Mouse (Mus musculus) heart, postnatal 10 days (tissue): ENCODE measurements around the gene Ppil3. TPM values are rescaled to one million over a fixed set of nuclear protein-coding genes. Genes with fewer than 3 reads are reported as not detected.

Source experiments
- DNase-seq, 2 experiments: peaks; one replicate each; pipeline ENCODE4 v3.0.0; 2021
- intact Hi-C: fragments of 180-260 bp; cut with DNase I; formaldehyde crosslinking; loops from one replicate; pipeline ENCODE4 v1.15.1; 2025
- total RNA-seq, 2 experiments: library from RNA; stranded (reverse); gene quantifications; 2 replicates each; pipeline ENCODE4 v1.2.3; 2021

Ppil3 gene
- total RNA-seq, result 10 to 100 TPM; 18.7 TPM

DNA sequence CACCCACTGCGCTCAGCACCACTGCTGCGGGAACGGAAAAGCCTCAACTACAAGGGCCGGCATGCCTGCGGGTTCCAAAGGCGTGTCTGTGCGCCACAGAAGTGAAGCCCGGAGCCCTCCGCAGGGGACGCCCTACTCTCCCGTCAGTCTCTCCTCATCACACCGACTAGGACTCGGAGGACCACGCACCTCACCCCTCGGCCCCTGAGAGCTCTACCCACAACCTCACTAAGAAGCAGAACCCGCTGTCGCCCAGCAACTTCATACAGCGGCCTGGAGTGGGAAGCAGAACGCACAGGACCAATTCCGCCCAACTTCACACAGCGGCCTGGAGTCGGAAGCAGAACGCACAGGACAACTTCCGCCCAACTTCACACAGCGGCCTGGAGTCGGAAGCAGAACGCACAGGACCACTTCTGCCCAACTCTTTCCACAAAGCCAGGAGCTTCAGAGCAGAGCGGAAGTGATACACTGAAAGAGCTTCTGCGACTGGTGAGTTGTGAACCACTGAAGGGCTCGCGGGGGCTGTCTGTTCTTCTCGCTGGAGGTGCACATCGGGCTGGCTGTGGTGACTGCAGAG is at the start of gene Ppil3, which contains the start of gene Nif3l1:
Gene Ppil3 (minus strand): TSS at position 344 of the 580 bp plus-strand sequence.
Gene Nif3l1 (plus strand): TSS at position 9 of the 580 bp plus-strand sequence.
- peak; percentile 91 to 92 for DNase-seq
- intact Hi-C loops, result no loop called here

DNA sequence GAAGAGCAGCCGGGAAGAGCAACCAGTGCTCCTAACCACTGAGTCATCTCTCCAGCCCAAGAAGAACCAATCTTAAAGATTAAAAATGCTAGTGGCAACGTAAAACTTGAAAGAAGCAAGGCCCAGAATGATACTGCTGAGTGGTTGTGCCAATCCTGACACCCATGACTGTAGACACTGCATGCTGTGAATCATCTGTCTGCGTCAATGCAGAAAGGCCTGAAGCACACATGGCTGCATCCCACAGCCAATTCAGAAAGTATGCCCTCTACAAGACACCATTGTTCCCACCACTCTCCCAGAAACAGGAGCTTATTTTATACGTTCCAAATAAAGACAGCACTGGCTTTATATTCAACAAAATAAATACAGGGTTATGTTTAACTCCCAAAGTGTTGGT is 37.4 kb upstream of the Ppil3 start:
- DNase-seq, result no peak
- intact Hi-C loops, result no loop called here

DNA sequence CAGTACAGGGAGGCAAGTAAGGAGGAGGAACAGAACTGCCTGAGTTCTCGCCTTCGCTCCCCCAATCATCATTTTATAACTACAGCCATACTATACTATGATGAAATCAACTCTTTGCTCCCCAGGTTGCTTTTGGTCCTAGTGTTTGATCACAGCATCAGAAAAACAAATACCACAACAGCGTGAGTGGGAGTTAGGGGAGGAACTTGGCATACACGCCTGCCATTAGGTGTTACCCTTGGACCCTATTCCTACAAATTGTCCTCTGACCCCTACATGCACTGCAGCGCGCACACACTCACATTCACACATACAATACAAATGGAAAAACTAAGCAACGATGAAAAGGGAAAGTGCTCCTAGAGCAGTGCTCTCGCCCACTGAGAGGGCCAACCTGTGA is 30.4 kb upstream of the Ppil3 start:
- intact Hi-C loops, result no loop called here

DNA sequence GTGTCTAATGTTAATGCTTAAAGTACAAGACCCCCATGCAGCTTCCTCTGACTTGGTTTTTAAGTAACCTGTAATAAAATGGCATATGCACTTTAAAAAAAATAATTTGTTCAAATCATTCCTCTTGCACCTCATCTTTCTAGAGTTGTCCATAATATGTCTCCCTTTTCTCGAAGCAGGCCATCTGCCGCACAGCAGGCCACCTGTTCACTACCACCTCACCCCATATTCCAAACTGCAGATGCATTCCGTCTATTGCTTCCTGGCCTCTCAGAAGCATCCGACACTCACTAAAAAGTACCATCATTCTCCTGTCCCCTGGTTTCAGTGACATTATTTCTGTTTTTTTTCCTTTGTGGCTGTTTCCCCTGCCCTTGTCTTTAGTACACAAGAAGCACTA is 20.3 kb upstream of the Ppil3 start:
- no peak for DNase-seq
- intact Hi-C loops, result no loop called here

More for the DNA sequence above, 30.4 kb upstream of the Ppil3 start:
- no peak for DNase-seq

DNA sequence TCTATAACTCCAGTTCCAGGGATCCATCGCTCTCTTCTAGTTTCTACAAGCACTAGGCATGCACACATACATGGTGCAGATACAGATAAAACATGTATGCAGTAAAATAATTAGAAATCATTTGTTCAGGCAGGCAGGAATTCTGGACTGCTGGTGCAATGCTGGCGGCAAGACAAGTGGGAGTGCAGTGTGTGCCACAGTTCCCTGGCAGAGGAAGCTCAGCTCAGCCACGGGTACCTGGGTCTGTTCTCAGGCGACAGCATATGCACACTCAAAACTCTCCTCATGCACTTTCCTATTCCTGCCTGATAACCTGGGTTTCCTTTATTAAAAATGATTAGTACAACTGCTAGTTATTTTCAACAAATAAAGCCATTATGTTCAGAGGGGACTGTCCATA is 19.8 kb upstream of the Ppil3 start:
- intact Hi-C loops, result no loop called here
- no peak for DNase-seq

DNA sequence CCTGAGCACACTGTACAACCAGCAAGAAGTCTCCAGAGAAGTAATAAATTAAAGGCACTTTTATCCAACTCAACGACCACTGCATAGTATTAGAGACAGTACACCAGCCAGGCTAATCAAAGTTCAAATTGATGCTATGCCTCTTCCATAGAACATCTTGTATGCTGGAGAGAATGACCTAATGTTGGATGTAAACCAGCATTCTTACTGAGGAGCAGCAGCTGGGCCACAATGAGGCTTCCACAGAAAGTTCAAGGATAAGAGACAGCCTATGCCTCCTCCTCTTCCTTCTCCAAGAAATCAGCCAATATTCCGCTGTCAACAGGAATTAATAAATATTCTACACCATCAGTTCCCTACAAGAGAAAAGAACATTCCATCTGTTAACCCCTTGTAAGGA is 18.6 kb upstream of the Ppil3 start:
- intact Hi-C loops, result no loop called here
- DNase-seq, result peak in 1 of 2 experiments; percentile 23

DNA sequence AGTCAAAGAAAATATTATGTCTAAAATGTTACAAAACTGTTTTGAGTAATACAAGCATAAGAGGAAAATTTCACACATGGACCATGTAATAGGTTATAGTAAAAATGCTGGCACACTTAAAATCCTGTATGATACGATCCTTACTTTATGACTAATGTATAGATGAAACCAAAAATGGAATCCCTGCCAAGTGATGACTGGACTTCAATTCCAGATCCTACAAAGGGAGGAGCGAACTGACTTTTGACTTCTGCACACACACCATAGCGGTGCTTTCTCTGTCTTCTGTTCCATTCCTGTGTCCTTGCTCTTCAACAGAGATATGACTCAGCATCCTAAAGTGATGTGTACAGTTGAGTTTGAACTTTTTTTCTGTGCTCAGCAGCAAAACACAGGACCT is 15.3 kb upstream of the Ppil3 start:
- no peak for DNase-seq
- intact Hi-C loops, result no loop called here

DNA sequence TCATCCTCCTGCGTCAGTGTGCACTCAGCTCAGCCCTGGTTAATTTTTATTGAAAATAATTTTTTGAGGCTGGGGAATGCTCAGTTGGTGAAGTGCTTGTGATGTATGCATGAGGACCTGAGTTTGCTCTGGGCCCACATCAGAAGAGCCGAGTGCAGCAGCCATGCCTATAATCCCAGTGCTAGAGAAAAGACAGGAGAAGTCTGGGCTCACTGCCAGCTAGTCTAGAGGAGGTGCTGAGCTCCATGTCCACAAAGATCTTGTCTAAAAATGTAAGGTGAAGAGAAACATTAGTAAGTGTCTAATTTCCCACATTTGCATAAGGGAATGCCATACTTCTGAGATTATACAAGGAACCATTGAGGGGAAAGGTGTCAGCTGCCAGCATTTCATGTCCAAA is 13.6 kb upstream of the Ppil3 start:
- intact Hi-C loops, result no loop called here
- DNase-seq, result peak in 1 of 2 experiments; percentile 15

DNA sequence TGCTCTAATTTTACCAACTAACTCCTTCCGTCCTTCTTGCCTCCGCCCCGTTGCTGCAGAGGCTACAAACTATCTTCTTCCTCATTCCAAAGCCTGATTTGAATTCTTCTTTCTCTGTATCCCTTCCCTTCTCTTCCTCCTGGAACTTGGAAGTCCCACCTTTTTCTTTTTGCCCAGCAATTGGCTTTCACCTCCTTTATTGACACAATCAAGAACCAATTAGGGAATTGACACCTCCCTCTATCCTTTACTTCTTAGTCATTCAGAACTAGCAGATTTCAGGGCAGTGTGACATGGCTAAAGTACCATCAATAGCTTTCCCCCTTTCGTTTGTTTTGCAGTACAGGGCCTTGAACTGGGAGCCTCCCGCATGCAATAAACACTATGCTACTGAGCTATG is 12.9 kb upstream of the Ppil3 start:
- intact Hi-C loops, result no loop called here
- DNase-seq, result no peak

DNA sequence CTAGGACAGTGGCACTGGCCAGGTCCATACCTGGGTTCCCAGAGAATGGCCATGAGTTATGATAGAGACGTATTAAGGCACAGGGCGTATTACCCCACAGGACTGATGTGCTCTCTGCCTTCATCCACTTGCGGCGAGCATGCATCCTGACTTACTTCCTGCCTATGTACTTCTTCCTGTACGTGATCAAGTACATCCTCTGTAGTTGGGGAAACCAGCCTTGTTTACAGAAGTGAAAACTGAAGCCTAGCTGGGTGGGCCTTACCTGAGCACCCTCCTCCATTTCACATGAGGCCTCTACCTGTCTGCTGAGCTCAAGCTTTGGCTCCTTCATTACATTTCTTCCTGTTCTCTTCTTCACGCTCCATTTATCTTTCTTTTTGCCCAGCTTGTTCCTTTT is 9.0 kb upstream of the Ppil3 start:
- intact Hi-C loops, result no loop called here

DNA sequence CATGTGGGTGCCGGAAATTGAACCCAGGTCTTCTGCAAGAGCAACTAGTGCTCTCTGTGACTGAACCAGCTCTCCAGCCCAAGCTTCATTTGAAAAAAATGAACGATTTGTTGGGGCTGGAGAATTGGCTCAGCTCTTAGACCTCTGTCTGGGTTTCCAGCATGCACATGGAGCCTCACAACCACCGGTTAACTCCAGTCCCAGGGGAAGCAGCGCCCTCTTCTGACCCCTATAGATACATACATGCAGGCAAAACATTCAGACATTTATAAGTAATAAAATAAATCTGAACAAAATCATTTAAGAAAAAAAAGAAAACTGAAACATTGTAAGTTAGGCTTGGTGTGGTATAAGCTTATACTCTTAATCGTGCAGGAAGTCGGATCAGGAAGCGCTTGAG is 3.1 kb upstream of the Ppil3 start:
- DNase-seq, result no peak
- intact Hi-C loops, result no loop called here

More for the DNA sequence above, 9.0 kb upstream of the Ppil3 start:
- no peak for DNase-seq

DNA sequence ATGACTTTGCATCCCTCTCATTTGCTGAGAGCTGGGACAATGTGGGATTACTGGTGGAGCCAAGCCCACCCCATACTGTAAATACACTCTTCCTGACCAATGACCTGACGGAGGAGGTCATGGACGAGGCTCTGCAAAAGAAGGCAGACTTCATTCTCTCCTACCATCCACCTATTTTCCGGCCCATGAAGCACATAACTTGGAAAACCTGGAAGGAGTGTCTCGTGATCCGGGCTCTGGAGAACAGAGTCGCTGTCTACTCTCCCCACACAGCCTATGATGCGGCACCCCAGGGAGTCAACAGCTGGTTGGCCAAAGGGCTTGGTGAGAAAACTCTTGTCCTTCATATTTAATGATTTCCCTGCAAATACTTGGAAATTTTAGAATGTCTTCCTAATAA is 2.5 kb upstream of the Ppil3 start:
- intact Hi-C loops, result no loop called here
- no peak for DNase-seq

DNA sequence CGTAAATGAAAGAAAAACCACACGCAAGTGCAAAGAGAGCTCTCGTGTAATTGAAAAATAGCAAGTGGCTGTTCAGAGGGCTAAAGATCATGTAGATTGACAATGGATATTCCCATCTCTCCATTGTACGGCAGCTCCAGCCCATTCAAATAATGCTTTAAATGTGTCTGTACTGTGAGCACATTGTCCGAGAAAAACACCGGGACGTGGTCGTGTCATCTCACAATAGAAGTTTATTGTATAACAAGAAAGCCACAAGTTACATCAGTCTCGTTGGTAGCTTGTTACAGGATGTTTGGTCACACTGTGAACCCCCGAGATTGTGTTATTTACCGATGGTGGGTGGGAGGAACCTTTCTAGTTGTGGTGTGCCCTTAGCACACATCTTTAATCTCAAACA is 575 bp upstream of the Ppil3 start:
- DNase-seq, result no peak
- intact Hi-C loops, result no loop called here

DNA sequence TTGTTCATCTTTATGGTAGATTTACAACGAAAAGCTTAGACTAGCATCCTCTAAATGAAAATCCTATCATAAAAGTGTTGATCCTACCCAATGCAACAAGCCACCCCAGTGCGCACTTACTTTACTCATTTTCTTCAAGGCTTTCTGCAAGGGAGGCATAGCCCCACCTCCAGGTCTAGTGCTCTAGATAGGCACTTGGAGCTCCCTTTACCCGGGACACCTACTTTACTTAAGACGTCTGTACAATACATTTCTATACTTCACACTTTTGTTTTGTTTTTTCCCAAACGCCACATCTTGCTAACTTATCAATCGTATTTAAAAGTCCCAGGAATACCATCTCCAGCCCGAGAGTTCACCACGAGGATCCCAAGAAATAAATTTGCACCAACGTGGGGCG is 595 bp downstream of the Ppil3 start:
- no peak for DNase-seq
- intact Hi-C loops, result no loop called here

DNA sequence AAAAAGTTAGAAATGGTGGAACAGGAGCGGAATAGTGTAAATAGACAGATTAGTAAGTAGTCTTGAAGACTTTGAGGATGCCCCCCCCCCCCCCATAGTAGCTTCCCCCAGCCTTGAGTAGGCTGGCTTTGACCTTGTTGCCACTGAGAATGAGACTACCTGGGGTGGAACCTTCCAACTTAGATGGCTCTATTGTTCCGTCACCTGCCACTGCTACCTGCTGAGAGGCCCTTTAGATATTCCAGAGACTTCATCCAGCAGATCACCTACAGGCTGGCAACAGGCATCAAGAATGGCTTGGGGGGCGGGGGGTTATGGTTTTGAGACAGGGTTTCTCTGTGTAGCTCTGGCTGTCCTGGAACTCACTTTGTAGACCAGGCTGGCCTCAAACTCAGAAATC is 20.7 kb downstream of the Ppil3 start:
- no peak for DNase-seq
- intact Hi-C loops, result no loop called here

DNA sequence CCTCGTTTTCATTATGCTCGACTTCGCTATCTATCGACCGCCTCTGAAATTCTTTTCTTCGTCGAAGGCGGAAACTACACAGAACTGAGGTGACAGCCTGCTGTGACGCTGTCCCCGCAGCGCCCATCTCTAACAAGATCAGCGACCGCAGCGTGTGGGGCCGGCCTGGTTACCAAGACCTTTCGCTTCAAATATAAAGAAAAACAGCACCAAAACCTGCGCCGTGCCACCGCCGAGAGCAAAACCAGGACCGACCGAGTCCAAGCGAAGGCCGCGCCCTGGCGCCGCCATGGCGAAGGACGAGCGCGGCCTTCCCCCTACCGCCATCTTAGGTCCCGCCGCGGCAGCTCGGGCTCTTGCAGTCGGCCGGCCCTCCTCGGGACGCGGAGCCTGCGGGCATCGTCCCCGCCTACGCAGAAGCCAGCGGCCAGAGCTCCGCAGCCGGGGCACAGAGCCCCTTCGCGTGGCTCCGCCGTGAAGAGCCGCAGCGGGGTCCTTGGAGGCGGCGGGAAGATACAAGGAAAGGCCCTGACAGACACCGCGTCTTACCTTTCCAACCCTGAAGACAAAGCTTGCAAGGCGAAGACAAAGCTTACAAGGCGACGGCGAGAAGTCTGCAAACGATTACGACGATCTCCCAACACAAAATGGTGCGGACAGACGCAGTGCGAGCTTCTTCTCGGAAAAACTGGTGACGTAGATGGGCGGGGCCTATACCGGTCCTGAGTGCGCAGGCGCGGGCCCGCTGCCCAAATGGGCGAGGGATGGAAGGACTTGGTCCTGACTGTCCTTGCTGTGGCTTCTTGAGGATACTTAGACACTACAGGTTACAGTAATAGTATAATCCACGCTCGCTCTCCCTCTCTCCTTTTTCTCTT is 21.7 kb downstream of the Ppil3 start, which contains the start of gene Clk1:
Gene Clk1 (minus strand): TSS at position 696 of the 878 bp plus-strand sequence.
- peak; percentile 100 for DNase-seq
- intact Hi-C loops, result no loop called here

DNA sequence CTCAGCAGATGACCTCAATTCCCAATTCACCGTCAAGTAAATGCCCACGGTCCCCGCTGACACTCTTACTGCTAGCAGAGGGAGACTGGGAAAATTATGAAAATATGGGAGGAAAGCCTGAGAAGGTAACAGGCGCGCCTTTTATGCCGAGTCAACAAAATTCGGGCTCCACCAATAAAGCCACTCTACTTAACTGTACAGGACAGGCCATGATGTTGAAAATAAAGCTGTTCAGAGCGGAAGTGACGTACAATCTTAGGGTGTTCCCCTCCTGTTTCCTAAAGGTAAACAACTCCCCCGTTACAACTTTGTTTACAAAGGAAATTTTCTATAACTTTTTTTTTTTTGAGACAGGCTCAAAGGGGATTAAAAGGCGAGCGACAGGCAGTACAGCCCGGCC is 22.4 kb downstream of the Ppil3 start:
- intact Hi-C loops, result no loop called here
- peak; percentile 58 to 65 for DNase-seq

DNA sequence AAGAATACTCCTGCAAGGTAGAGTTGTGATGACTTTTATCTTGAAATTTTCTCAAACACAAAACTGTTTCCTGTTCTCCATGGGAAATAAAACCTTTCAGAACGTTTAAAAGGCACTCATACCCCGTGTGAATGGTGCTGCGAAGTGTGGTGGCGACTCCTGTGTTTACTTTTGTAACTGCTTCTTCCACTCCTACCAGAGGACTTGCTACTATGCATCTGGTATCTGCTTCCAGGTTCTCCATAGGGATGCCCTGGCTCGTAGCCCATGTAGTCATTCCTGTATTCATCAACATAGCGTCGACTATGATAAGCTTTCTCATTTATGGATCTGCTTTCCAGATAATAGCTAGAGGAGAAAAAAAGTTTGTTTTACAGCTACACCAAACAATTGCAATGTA is 24.3 kb downstream of the Ppil3 start:
- DNase-seq, result no peak
- intact Hi-C loops, result no loop called here

DNA sequence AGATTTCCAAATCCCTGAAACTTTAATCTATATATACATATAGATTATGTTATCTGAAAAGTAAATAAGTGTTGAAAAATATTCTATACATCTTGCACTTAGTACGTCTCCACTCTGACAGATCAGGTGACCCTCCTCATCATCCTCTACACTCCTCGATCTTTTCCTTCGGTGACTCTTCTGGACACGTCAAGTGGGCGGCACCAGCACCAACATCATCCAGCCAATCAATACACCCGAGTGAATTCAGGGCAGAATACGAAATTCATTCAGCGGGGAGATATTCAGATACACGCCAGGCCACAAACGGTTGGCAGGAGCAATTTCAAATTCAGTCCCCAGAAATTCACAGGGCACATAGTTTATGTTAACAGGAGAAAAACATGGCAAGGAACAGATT is 25.3 kb downstream of the Ppil3 start:
- no peak for DNase-seq
- intact Hi-C loops, result no loop called here

DNA sequence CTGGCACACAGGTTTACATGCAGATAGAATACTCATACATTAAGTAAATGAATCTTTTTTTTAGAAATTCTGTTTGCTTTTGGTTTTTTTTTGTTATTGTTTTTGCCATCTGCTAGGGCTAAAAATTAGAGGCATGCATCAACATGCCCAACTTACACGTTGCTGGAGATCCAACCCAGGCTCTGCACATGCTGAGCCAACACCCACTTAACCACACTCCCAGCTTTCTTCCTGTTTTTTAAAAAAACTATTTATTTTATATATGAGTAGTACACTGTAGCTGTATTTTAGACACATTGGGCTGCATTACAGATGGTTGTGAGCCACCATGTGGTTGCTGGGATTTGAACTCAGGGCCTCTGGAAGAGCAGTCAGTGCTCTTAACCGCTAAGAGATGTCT is 29.2 kb downstream of the Ppil3 start:
- DNase-seq, result no peak

DNA sequence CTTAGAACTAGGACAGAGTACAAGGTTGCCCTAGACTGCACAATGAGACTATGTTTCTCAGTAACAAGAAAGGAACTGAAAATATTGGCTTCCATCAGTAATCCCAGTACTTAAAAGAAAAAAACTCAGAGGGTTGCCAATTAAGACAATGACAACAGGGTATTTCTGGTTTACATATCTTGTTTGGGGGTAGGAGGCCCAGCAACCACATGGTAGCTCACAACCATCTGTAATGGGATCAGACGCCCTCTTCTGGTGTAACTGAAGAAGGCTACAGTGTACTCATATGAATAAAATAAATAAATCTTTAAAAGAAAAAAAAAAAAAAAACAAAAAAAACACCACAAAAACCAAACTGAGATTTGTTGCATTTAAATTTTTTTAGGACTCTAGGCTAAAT is 29.8 kb downstream of the Ppil3 start:
- intact Hi-C loops, result no loop called here

More for the DNA sequence above, 29.2 kb downstream of the Ppil3 start:
- intact Hi-C loops, result no loop called here

DNA sequence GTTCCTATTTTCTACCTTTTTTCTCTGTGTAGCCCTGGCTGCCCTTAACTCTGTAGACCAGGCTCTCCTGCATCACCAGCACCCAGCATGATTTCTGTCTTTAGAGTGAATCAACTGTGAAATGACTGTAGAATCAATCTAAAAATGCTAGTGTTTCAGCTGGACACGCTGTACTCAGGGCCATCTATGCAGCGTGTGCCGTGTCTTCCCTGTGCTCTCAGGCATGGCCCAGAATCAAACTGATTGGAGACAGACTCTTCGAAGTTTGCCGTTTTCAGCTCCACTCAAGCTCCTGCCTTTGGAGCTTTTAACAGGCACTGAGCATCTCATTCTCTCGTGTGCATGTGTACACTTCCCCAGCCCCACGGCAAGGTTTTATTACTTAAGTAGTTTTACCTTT is 34.5 kb downstream of the Ppil3 start:
- intact Hi-C loops, result no loop called here
- no peak for DNase-seq

More for the DNA sequence above, 29.8 kb downstream of the Ppil3 start:
- no peak for DNase-seq
